Mouse (Mus musculus) CD8-positive naive resting alpha-beta T cell, adult 2 months (primary cell): ENCODE results near the gene Cdh23.
A peak's percentile ranks its signal among the peaks of the same experiment; 100 is the strongest.

ENCODE experiments used
- DNase-seq, 2 experiments: peaks; one replicate each; pipeline ENCODE4 v3.0.0; 2022; ENCODE audit warnings: low read depth in 2 of 2, low spot score in 2 of 2

The Cdh23 gene

DNA sequence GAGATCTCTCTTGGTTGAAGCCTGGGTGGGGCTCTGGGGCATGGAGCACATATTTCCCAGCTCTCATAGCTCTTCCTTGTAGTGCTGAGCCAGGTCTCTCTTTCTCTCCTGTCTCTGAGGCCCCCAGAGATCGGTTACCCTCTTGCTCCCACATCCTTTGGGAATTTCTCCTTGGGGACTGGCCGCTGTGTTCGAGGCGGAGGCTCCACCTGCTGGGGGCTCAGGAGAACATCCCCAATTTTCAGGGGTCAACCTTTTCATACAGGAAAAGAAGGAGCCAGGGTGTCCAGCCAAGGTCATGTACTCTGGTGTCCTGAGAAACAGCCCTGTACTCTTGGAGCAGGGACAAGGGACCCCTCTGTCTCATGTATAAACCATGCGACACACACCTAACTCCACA, 284.5 kb downstream of the Cdh23 start:
- DNase-seq = no peak

DNA sequence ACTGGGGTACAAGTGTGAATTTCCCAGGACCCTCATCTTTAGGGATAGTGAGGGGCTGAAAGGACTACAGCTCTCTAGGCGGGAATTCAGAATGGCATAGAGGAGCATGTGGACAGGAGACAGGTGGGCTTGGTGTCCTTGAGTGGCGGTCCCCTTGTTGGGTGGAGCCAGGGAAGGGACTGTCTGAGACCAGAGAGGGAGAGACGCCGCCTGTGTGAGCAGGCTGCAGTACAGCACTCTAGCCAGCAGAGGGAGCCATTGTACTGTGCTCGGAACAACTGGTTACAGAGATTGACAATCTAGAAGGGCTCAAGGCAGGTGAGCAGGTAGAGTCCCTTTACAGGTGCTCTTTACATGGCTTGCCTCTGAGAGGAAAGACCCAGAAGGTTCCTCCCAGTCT, 288.5 kb downstream of the Cdh23 start:
- DNase-seq = peak; percentile 74 to 77

DNA sequence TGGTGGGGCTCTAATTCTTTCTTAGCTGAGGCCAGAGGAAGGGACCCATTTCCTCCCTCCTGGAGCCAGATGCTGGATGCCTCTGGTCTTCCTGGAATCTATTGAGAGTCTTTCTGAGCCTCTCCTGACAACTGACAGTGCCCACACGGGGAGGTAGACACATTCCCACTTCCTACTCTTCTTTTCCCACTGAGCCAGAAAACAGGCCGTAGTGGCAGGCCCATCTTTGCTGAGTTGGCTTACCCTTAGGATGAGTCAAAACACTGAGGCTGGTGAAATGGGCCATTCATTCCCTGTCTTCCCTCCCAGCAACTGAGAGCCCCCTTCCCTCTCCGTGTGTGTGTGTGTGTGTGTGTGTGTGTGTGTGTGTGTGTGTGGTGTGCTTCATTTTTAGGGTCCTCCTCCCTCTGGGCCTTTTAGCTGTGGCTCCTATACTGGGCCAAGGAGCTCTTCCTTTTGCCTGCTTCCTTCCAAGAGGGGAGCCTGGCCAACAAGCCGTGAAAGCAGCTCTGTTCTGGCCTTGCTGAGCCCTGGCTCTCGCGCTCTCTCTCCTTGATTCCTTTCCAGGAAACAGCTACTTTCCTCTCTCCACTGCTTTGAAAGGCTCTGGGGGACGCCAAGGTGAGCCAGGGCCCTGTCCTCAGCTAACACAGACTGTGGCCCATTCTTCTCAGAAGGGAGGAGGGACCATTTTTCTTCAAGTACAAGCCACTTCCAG, 290.7 kb downstream of the Cdh23 start:
- DNase-seq = no peak

DNA sequence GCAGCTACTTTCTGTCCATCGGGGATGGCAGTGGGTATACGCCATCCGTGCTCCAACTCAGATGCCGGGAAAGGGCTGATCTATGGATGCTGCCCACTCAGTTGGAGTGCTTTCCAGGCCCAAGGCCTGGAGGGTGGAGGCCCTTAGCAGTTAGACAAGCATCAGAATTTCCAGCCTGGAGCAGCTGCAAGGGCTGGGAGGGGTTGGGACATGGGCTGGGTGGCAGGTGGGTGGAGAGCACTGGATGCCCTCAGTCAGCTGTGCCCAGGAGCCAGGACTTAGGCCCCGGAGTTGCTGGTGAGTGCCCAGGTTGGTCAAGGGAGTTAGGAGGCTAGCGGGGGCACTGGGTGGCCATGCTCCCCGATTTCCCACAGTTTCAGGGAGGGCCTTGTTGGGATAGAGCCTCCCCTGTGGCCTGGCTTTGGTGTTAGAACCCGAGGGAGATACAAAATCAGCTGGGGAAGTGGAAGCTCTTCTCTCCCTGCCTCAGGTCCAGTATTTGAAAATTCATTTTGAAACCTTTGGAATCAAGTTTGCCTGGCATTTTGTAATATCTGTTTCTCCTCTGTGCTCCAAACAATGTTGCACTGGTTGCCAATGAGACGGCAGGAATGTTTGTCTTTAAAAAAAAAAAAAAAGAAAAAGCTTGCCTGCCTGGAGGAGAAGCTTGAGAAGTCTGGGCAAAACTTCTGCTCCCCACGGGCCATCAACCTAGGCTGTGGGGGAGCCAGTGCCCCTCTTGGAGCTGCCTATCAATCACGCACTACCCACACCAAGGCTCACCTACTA, 295.6 kb downstream of the Cdh23 start:
- DNase-seq = no peak

DNA sequence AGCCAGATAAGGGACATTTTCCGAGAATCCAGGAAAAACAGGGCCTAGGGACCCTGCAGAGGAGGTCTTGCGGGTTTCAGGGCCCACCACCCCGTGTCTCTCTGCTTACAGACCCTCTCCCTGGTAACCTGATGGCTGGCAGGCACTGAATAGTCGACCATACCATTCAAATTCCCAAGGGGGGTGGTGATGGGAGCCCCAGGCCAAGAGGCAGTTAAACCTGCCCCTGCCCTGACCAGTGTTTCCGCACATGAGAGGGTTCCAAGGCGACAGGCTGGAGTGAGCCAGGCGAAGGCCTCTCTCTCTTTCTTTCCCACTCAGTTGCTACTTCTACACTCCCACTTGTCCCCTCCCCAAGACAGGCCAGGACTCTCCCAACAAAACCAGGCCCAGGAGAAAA, 296.8 kb downstream of the Cdh23 start, which contains the start of gene Gm17455:
TSS of gene Gm17455 (plus strand) at position 278 of the 400 bp plus-strand sequence.
- DNase-seq = no peak

DNA sequence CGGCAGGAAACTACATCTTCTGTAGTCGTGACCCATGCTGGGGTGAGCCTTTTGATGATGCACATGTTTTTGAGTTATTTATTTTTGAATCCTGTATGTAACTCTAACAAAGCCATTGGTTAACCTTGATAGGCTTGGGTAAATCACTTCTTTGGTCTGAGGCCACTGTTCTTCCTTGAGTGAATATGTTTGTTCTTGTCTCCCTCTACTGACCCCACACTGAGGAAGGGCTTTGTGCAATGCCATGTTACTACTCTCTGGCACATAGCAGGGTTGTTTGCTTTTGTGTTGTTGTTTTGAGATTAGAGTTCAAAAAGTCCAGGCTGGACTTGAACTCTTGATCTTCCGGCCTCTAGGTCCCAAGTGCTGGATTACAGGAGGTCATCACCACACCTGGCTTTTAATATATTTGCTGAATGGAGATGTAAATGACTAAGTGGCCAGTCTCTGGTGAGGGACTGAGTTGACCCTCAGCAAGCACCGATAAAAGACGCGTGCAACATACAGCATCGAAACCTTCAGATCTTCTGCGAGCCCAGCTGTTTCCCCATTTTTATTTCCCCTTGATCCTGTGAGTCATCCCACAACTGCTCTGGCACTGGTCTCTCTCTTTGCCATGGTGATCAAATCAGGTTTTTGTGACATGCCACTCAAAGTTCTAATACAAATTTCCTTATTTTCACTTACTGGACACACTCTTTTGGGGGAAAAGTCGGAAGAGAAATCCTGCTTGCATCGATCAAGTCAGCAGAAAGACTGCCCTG, 298.1 kb downstream of the Cdh23 start:
- peak in 1 of 2 experiments; percentile 29 for DNase-seq

DNA sequence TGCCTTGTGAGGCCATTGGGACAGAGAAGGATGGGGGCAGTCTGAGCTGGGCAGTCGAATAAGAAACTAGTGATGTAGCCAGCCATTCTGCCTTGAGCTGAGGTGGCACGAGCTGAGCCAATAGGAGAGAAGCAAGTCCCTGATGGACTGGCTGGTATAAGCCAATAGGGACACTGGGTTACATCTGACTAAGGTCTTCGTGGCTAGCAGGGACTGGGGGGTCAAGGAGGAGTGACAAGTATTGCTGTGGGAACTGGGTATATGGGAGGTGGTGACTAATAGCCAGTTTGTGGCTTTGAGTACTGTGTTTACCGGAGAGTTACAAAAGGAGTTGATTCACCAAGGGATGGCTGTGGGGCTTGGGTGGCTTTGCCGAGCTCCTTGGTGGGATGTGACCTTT, 300.7 kb downstream of the Cdh23 start:
- DNase-seq = no peak

DNA sequence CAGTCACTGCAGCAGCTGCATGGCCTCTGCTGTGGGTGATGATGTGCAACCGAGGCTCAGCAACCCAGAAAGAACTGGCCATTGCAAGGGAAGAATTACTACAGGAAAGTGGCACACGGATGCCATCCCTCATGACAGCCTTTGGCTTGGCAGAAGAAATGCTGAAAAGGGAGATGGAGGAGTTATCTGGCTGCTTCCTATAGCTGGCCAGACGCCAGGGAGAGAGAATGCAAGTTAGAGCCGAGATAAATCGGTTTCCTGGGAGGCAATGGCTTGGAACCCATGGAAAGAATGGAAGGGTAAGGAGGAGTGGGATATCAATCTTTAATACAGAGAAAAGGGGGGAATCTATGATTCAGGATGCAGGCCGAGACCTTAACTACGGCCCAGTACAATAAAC, 301.4 kb downstream of the Cdh23 start:
- no peak for DNase-seq

DNA sequence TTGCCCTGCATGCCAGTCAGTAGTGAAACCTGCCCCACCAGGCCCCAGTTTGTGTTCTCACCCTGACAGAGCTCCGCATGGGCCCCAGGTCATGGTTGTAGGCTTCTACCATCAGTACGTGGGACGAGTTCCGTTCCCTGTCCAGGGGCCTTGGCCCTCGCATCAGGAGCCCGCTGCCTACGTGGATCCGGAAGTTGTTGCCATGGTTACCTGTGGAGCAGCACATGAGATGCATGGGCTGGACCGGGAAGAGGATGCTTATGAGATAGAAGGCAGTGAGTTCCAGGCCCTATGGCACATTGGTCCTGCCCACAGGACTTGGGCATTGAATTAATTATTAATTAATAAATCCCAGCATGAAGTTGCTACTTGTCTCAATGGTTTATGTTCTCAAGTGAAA, 304.6 kb downstream of the Cdh23 start:
- no peak for DNase-seq

DNA sequence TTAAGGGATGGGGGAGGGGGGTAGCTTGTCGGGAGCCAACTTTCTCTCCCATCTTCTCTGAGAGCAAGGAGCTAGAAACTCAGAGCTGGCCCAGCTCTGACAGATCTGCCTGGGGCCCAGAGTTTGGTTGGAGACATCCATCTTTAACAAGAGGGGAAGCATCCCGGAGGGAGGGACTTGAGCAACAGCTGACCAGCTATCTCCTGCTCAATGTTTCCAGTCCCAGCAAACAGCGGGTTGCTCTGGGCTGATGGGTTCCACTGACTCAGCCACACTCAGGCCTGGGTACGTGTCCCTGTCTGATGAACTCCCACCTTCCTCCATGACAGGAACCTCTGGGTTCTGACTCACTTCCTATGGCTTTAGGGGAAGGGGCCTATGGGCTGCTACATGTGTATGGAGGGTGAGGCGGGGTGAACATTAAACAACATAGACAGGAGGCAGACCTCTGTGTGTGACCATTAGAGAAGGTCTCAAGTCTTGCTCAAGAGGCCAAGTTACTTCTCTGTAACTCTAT, 305.3 kb downstream of the Cdh23 start:
- DNase-seq = no peak

DNA sequence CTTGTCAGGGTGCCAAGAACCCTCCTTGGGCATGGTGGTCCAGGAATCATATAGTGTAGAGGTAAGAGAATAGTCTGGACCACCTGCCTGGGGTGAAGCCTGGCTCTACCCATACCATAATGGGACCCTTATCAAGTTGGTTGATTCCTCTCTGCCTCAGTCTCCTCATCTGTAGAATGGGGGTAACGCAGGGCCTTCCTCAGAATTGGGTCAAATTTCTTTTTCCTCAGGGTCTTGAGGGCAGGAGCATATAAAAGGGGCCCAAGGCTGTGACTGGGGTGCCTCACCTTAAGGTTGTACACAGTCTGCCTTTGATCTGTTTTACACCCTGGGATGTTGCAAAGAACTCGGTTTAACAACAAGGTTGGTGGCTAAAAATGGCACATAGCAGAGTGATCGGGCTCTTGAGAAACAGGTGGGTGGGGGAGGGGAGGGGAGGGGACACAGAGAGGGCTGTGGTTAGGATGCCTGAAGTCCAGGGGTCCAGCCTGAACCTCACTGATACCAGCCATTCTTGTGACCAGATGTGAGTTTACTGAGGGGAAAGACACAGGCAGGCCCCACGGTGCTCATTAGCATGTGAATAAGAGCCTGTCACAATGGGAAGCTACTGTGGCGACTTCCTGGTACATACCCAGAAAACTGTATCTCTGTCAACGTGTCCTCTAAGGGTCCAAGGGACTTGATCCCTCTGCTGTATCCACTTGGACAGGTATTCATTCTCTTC, 305.9 kb downstream of the Cdh23 start:
- no peak for DNase-seq

DNA sequence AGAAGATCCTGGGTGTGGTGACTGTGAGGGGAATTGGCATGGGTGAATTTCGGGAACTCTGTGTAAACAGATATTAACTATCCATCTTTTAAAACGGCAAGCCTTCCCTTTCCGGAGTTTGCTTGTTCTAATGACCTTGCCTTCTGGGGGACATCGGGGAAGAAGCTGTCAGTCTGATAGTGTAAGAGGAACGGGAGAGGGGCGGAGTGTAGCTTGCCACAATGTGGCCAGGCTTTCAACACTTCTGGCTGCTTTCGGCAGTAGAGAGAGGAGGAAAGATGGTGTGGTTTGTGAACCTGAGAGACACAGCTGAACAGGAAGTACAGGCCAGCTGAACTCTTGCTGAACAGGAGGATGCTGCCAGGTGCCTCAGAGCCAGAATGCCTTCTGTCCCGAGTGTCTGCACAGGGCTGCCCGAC, 306.8 kb downstream of the Cdh23 start:
- DNase-seq = peak; percentile 61 to 65

DNA sequence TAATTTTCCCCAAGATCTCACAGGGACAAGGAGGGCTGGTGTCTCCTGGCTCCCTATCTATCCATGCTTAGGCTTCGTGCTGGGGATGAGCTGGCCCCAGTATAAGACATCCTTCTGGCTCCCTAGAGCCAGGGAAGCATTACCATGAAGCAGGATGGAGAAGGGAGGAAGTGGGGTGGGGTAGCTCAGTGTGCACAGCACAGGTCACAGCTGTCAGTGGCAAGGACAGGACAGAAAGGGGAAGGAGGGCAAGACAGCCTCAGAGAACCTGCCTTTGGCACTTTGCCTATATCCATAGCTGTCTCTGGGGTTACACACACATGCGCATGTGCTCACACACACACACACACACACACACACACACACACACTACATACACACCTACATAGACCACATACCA, 308.0 kb downstream of the Cdh23 start:
- no peak for DNase-seq

DNA sequence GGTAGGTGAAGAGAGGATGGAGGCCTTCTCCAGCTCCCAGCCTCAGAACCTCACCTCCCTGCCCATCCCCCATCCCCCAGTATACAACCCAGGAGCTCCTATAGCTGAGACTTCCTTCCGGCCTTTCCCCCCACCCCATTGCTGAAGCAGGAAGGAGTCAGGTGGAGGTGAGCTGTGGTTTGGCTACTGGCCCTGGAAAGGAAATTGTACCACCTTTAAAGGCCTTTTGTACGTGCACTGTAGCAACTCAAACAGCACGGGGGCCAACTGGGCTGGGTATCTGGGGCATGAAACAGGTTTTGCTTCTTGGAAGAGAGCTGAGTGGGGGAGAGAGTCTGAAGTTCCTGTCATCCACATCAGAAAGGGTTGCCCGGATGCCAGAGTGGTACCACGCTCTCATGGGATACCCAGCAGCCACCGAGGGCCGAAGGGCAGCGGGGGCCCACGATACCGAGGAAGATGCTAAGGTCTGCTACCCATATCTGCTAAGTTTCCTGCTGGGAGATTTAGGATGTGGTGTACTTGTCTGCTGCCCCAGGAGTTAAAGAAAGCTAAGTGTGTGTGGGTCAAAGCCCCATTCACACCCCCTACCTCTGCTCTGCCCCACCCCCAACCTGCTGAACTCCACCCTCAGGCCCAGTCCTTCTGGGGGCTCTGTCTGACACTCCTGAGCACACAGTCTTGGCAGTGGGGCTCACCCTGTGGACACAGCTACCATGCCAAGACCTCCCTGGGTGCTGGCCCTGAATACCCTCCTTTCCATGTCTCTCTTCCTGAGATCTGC, 315.0 kb downstream of the Cdh23 start:
- DNase-seq = peak; percentile 65 to 74

DNA sequence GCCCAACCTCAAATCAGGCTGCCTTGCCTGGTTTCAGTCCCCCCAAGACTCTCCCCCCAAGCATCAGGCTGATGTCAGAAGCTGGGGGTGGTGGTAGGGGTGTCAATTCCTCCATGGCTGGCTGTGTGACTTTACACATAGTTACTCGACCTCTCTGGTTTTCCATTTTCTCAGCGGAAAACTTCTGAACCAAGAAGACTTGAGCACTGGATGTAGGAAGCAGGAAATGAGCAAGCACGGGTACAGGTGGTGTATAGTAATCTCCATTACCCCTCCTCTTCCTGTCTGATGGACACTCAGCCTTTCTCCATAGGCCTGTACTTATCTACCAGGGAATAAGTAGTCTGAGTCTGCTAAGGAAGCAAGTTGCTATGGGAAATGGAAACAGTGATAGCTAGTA, 316.1 kb downstream of the Cdh23 start:
- no peak for DNase-seq

DNA sequence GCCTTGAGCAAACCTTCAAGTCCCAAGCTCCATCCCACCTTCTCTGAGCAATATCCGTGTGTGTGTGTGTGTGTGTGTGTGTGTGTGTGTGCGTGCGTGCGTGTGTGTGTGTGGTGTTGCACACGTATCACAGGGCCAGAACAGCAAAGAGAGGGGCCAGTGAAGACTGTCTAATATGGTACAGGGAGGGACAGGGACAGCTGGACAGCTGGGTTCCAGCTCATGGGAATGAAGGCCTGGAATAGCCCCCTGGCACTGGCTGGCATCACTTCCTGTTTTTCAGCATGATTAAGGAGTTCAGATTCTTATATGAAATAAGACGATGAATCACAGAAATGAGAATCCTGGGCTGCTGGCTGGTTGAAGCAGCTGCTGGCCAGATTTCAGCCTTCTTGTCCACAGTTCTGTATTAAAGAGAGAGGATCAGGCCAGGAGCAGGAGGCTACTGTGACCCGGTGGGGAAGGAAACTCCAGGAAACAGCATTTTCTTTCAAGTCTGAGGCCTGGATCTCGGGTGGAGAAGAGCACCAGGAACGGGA, 316.8 kb downstream of the Cdh23 start:
- DNase-seq = no peak

DNA sequence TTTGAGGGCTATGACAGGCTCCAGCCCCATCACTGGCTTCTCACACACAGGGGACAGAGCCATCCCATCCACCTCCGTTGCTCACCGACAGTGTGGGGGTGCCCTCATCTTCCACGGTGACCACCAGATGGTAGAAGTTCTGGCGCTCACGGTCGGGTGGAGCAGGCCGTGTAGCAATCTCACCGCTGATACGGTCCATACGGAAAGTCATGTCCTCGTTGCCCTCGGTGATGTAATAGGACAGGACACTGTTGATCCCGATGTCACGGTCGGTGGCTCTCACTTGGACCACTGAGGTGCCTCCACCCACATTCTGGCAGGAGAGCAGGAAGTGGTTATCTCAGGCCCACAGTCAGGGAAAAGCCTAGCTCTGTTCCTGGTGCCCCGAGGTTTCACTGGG, 319.6 kb downstream of the Cdh23 start:
- no peak for DNase-seq

DNA sequence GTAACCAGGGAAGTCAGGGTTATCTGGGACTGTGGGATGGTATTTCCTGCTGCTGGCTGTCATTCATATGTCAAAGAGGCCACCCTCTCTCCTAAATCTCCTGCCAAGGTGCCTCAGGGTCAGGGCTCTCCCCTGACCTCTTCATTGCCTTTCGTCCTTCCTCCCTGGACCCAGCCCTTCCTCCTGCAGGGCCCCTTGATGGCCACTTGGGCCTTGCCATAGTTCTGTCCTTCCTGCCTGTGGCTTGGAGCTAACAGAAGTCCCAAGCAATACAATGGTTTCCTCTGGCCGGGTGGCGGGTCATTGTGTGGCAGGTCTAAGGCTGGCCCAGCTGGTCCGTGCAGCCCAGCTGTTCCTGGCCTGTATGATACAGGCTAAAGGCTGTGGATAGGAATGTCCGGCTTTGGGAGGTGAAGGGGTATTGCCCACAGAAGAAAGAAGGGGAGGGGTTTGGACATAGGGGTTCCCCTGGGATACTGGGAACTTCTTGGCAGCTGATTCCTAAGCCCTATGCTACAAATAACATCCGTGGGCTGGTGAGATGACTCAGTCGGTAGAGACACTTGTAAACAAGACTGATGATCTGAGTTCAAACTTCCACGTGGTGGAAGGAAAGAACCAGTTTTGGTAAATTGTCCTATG, 322.2 kb downstream of the Cdh23 start:
- no peak for DNase-seq

DNA sequence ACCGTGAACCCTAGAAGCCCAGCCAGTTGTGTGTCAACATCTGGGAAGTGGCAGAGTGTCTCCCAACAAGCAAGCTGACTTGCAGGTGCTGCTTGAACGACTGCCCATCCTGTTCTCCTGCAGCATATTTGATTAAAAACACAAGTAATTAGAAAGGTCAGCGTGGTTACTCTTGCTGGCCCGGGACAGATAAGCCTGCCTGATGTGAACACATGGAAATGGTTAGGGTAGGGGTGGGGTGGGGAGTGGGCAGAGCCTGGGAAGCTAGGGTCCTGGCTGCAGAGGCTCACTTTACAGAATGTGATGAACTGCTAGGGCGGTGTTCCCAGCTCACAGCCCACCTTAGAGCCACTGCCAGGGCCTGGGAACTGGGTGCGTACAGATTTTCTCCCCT, 322.8 kb downstream of the Cdh23 start:
- no peak for DNase-seq
